Mouse (Mus musculus) midbrain, embryonic 12.5 days (tissue): ENCODE measurements around the gene Spats1. TPM values are rescaled to one million over a fixed set of nuclear protein-coding genes. Genes with fewer than 3 reads are reported as not detected.

Source experiments
- ATAC-seq: fragments of 200-750 bp; cut with Nextera tagmentation; 2 replicates; pipeline ENCODE4 v1.8.0; 2017; ENCODE audit warnings: low read depth, moderate TSS enrichment, moderate library complexity; ENCODE audit not compliant: low FRiP score
- H3K27ac ChIP-seq: fragments of 300-500 bp; sonication (generic); replicated peaks from 2 replicates; pipeline ENCODE4 v1.5.1; 2016; ENCODE audit warnings: mild to moderate bottlenecking
- H3K27me3 ChIP-seq: fragments of 300-500 bp; sonication (generic); 2 replicates; pipeline ENCODE4 v1.6.1; 2016; ENCODE audit warnings: mild to moderate bottlenecking
- H3K36me3 ChIP-seq: fragments of 300-500 bp; sonication (generic); 2 replicates; pipeline ENCODE4 v1.6.1; 2016
- H3K4me1 ChIP-seq: fragments of 300-500 bp; sonication (generic); 2 replicates; pipeline ENCODE4 v1.6.1; 2016
- H3K4me2 ChIP-seq: fragments of 300-500 bp; sonication (generic); replicated peaks from 2 replicates; pipeline ENCODE4 v1.6.1; 2016; ENCODE audit warnings: mild to moderate bottlenecking, moderate library complexity
- H3K4me3 ChIP-seq: fragments of 300-500 bp; sonication (generic); 2 replicates; pipeline ENCODE4 v1.5.1; 2016; ENCODE audit warnings: mild to moderate bottlenecking
- H3K9ac ChIP-seq: fragments of 300-500 bp; sonication (generic); replicated peaks from 2 replicates; pipeline ENCODE4 v1.6.1; 2016; ENCODE audit warnings: mild to moderate bottlenecking, moderate library complexity
- H3K9me3 ChIP-seq: fragments of 300-500 bp; sonication (generic); 2 replicates; pipeline ENCODE4 v1.6.1; 2016; ENCODE audit warnings: mild to moderate bottlenecking
- whole genome bisulfite sequencing: fragments of 180-500 bp; shearing (Covaris S2); methylation state at CpG from one replicate; pipeline ENCODE4 v1.1.7; 2016; 5-methylcytosine and 5-hydroxymethylcytosine counted together
- polyA plus RNA-seq: library from polyadenylated mRNA; unstranded; fragments of >200 nt; fragmentation: Nextera tagmentation; extraction: Ambion mirVana; gene quantifications from 2 replicates; pipeline ENCODE4 v1.2.1, GENCODE M21; 2016

Gene Spats1
- polyA plus RNA-seq, 1 experiment from 2014 or later: 1.0 TPM

DNA sequence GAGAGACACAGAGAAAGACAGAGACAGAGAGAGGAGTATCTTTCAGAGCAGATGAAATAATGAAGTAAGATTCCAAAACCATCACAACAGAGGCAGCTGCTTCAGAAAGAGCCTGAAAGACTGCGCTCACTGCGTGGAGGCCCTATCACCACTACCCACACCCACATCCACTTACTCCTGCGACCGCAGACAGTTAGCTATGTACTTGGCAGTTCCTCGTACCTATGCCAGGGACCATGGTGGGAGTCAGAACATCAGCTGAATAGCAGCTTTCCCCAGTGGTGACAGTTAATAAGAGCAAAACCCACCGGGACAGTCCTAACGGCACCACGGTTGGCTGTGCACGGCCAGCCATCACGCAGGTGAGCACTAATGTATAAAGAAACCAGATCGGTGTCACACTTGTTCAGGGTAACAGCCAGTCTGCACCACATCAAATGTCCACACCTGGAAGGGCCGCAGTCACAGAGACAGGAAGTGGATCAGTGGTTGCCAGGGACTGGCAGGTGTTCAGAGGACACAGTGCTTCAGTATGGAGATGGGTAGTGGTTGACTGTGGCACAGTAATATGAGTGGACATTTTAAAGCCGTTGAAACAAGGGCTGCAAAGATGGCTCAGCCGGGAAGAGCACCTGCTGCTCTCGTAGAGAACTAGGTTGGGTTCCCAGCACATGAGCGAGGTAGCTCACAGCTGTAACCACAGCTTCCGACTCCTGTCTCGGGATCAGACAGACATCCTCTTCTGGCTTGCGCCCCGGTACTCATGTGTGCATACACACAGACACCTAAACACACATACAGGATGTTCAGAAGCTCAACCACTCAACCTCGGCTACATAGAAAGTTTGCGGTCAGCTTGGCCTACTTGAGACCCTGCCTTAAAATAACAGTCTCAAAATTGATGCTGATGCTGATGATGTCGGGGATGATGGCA is 13.4 kb upstream of the Spats1 start:
- H3K4me3 ChIP-seq: no peak overlapping the region
- H3K36me3 ChIP-seq: no peaks in the 10 kb centered on the region
- no peak overlapping the region for H3K27ac ChIP-seq
- H3K9me3 ChIP-seq: no peaks in the 10 kb centered on the region
- H3K4me2 ChIP-seq: no peak overlapping the region
- ATAC-seq: no peak
- WGBS: 91% methylated on average over 23 of the region's 23 CpGs
- no peaks in the 10 kb centered on the region for H3K4me1 ChIP-seq
- H3K9ac ChIP-seq: no peak overlapping the region
- peaks cover 7% of the 10 kb centered on the region; the same call in 1 of the 2 replicates for H3K27me3 ChIP-seq

DNA sequence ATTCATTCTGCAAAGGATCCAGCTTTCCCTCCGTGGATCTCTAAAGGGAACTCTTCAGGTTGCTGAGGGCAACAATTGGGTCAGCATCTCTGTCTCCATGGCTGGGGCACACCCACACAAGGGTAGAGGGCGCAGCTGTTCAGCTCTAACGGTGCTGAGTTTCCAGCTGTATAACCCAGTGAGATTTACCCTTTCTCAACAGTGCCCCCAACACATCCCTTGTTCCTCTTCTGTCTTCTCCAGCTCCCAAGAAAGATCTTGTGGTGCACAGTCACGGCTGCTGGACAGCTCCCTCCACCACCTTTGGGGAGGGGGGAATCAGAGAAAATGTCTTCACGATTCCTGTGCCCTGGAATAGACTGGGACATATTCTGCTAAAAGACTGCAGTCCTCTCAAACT is 12.0 kb upstream of the Spats1 start:
- Histone ChIP-seq H3K4me2 (no peak overlapping the region), H3K4me1 (no peaks in the 10 kb centered on the region), H3K4me3 (no peak overlapping the region), H3K9me3 (no peaks in the 10 kb centered on the region), H3K27ac (no peak overlapping the region), H3K9ac (no peak overlapping the region), H3K36me3 (no peaks in the 10 kb centered on the region), H3K27me3 (peaks cover 4% of the 10 kb centered on the region; the same call in 1 of the 2 replicates)
- WGBS: 12% methylated on average over 5 of the region's 5 CpGs
- no peak for ATAC-seq

DNA sequence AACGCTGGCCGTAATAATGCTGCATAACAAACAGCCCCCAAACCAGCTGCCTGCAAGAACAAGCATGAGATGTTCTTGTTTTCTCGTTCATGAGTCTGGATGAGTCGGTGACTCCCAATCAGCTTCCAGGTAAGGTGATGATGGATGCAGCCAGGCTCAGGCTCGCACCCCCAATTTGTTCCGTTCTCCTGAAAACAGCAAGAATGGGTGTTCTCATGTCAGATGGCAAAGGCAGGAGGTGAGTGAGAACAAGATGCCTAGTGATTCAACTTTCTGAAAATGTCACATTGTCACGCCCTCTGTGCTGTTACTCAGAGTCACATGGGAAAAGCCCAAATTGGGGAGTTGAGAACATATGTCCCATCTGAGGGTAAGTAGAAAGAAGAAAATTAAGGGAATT is 10.4 kb upstream of the Spats1 start:
- Histone ChIP-seq H3K36me3 (no peaks in the 10 kb centered on the region), H3K4me1 (no peaks in the 10 kb centered on the region), H3K4me2 (no peak overlapping the region), H3K9me3 (0 out of 2 replicates have a peak, but pooled peaks cover 9% of the 10 kb centered on the region), H3K27me3 (peaks cover 3% of the 10 kb centered on the region; the same call in 1 of the 2 replicates), H3K4me3 (no peak overlapping the region), H3K27ac (no peak overlapping the region), H3K9ac (no peak overlapping the region)
- 85% methylated on average over 7 of the region's 7 CpGs for WGBS
- no peak for ATAC-seq

DNA sequence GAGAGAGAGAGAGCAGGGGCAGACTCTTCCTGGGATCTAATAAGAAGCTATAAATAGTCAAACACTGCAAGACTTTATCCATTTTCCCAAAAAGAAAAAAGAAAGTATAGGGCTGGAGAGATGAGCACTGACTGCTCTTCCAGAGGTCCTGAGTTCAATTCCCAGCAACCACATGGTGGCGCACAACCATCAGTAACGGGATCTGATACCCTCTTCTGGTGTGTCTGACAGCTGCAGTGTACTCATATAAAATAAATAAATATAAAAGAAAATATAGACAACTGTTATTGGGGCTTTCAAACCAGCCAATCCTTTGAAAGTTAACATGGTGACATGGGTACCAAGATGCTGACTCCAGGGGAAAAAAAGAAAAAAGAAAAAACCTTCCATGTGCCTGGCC is 5.2 kb upstream of the Spats1 start:
- Histone ChIP-seq H3K4me1 (0 out of 2 replicates have a peak, but pooled peaks cover 7% of the 10 kb centered on the region), H3K36me3 (no peaks in the 10 kb centered on the region), H3K4me3 (no peak overlapping the region), H3K9ac (no peak overlapping the region), H3K27ac (no peak overlapping the region), H3K27me3 (peaks cover 22% of the 10 kb centered on the region), H3K4me2 (no peak overlapping the region), H3K9me3 (0 out of 2 replicates have a peak, but pooled peaks cover 9% of the 10 kb centered on the region)
- no peak for ATAC-seq
- WGBS: 33% methylated on average over 2 of the region's 2 CpGs

DNA sequence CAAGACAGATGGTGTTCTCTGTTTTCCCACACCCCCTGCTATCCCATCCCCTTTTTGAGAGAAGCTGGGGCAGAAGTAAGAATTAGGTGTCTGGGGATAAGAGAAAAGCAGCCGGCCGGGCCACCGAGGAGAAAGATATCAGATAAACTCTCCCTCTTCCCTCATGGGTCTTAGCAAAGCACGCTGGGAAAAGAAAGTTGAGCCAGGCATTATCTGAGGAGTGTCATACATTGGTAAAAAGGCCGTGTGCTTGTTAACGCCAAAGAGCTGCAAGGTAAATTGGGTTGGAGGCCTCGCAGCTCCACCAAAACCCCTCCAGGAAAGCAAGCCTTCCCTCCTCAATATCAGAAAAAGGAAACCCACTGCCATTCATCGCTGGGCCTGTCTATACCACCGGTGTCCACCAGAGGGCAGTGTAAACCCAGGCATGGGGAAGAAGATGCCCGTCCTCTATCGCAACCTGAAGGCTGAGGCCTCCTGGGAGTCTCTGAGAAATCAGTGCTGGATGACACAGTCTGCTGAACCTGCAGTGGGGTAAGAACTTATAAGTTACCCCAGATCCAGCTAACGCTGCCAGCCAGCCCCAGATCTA is 3.1 kb upstream of the Spats1 start:
- Histone ChIP-seq H3K4me3 (no peak overlapping the region), H3K4me1 (peaks cover 16% of the 10 kb centered on the region; the same call in 1 of the 2 replicates), H3K9ac (no peak overlapping the region), H3K4me2 (no peak overlapping the region), H3K27me3 (peaks cover 30% of the 10 kb centered on the region), H3K36me3 (no peaks in the 10 kb centered on the region), H3K27ac (no peak overlapping the region), H3K9me3 (0 out of 2 replicates have a peak, but pooled peaks cover 9% of the 10 kb centered on the region)
- no peak for ATAC-seq
- WGBS: 16% methylated on average over 12 of the region's 12 CpGs

DNA sequence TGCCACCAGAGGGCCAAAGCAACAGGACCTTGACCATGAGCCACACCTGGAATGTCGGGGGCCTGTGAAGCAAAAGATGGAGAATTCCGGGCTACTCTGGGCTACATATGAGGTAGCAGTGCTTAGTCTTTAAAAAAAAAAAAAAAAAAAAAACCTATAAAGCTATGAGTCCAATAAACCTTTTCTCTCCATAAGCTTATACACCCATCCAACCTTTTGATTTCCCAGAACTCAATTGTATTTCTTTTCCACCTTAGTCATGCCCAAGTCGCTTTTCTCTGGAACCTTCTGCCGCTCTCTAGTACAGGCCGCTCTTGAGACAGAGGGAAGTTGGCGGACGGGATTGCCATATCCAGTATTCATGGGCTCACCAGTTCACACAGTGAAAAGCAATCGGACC is 1.1 kb downstream of the Spats1 start:
- Histone ChIP-seq H3K9ac (0 out of 2 replicates have a peak overlapping the region, but pooled peaks have one; percentile 50), H3K4me1 (peaks cover 16% of the 10 kb centered on the region; the same call in 1 of the 2 replicates), H3K27me3 (peaks cover 35% of the 10 kb centered on the region), H3K4me2 (peak overlapping the region; percentile 67), H3K4me3 (peak overlapping the region; percentile 45), H3K27ac (no peak overlapping the region), H3K9me3 (no peaks in the 10 kb centered on the region), H3K36me3 (no peaks in the 10 kb centered on the region)
- 67% methylated on average over 8 of the region's 8 CpGs for WGBS
- peak; percentile 29; the same call in 1 of the 2 replicates for ATAC-seq

DNA sequence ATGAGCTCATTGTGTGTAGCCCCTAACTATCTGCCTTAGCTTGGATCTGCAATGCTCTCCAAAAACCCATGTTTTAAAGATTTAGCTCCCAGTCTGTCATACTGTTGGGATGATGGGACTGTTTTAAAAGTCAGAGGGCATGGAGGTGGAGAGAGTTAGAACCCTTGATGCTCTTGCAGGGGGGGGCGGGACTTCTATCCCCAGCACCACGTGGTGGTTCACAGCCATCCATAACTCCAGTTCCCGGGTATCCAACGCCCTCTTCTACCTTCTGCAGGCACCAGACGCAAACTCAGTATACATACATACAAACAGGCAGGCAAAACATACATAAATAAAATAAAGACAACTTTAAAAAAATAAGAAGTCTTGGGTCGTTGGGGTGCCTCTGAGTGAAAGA is 1.5 kb downstream of the Spats1 start:
- WGBS: 79% methylated on average over 6 of the region's 6 CpGs
- Histone ChIP-seq H3K36me3 (no peaks in the 10 kb centered on the region), H3K4me3 (no peak overlapping the region), H3K9me3 (no peaks in the 10 kb centered on the region), H3K4me2 (no peak overlapping the region), H3K27ac (no peak overlapping the region), H3K9ac (no peak overlapping the region), H3K4me1 (peaks cover 15% of the 10 kb centered on the region; the same call in 1 of the 2 replicates), H3K27me3 (peaks cover 35% of the 10 kb centered on the region)
- no peak for ATAC-seq

DNA sequence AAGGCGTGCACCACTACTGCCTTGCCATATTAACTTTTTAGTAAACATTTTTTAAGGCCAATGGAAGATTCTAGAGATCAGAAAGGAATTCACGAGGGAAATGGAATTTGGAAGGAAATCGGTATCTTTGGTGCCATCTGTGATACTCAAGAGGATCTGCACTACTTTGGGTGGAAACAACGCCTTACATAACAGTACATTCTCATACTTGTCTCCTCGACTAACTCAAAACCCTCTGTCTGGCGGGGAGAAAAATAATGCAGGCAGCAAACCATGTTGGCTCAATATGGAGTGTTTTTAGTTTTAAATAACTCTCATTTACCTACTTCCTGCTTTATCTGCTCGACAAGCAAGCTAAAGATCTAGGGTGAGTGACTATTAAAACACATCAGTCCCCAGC is 4.5 kb downstream of the Spats1 start:
- H3K4me3 ChIP-seq: no peak overlapping the region
- H3K36me3 ChIP-seq: no peaks in the 10 kb centered on the region
- no peak overlapping the region for H3K4me2 ChIP-seq
- peaks cover 9% of the 10 kb centered on the region; the same call in 1 of the 2 replicates for H3K4me1 ChIP-seq
- ATAC-seq: no peak
- H3K27ac ChIP-seq: no peak overlapping the region
- peaks cover 15% of the 10 kb centered on the region for H3K27me3 ChIP-seq
- no peak overlapping the region for H3K9ac ChIP-seq
- 85% methylated on average over 7 of the region's 7 CpGs for WGBS
- H3K9me3 ChIP-seq: no peaks in the 10 kb centered on the region; the same call in 1 of the 2 replicates

DNA sequence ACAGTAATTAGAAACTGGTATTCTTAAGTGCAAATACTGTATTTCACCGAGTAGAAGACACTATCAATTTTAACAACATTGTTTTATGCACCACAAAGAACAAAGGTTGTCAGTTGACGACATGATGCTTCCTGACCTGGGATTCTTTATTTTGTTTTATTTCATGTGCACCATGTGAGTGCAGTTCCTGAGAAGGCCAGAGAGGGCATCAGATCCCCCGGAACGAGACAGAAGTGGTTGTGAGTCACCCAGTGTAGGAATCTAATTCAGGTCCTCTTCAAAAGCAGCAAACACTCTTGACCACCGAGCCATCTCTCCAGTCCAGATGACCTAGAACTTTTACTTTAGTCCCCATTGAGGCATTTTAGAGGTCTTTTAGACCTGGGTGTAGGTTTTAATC is 6.9 kb downstream of the Spats1 start:
- H3K9me3 ChIP-seq: no peaks in the 10 kb centered on the region; the same call in 1 of the 2 replicates
- no peaks in the 10 kb centered on the region for H3K4me1 ChIP-seq
- H3K4me3 ChIP-seq: no peak overlapping the region
- H3K27me3 ChIP-seq: peaks cover 5% of the 10 kb centered on the region
- ATAC-seq: no peak
- no peak overlapping the region for H3K27ac ChIP-seq
- 86% methylated on average over 5 of the region's 5 CpGs for WGBS
- H3K4me2 ChIP-seq: no peak overlapping the region
- no peak overlapping the region for H3K9ac ChIP-seq
- no peaks in the 10 kb centered on the region for H3K36me3 ChIP-seq

DNA sequence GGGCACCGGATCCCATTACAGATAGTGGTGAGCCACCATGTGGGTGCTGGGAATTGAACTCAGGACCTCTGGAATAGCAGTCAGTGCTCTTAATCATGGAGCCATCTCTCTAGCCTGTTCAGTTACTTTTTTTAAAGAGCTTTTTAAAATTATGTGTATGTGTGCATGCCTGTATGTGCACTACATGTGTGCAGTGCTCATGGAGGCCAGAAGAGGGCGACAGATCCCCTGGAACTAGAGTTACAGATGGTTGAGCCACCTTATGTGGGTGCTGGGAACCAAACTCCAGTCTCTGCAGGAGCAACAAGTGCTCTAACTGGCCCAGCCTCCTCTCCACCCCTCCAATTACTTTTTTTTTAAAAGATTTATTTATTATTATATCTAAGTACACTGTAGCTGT is 8.5 kb downstream of the Spats1 start:
- Histone ChIP-seq H3K4me3 (no peak overlapping the region), H3K4me2 (no peak overlapping the region), H3K36me3 (no peaks in the 10 kb centered on the region), H3K9me3 (no peaks in the 10 kb centered on the region; the same call in 1 of the 2 replicates), H3K9ac (no peak overlapping the region), H3K4me1 (no peaks in the 10 kb centered on the region), H3K27ac (no peak overlapping the region), H3K27me3 (no peaks in the 10 kb centered on the region)
- no peak for ATAC-seq
- WGBS: 61% methylated on average over 2 of the region's 2 CpGs

DNA sequence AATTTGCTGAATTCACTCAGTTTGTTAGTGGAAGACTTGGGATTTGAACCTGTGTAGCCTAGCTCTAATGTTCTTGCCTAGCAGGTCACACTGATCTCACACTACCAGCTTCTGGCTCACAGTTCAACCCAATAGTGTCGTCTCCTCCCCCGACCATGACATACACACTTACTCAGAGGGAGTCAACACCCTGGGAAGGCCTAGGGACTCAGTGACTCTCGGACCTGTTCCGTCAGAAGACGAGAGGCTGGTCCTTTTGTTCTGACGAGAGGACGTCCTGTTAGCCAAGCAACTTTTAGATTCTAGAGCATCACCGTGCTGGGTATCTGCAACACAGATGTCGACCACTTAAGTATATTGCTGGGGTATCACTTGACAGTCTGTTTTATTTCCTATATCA is 11.0 kb downstream of the Spats1 start:
- no peak for ATAC-seq
- Histone ChIP-seq H3K36me3 (no peaks in the 10 kb centered on the region), H3K27ac (no peak overlapping the region), H3K27me3 (no peaks in the 10 kb centered on the region), H3K4me2 (no peak overlapping the region), H3K4me3 (no peak overlapping the region), H3K9me3 (no peaks in the 10 kb centered on the region; the same call in 1 of the 2 replicates), H3K9ac (no peak overlapping the region), H3K4me1 (no peaks in the 10 kb centered on the region)
- 92% methylated on average over 9 of the region's 9 CpGs for WGBS

DNA sequence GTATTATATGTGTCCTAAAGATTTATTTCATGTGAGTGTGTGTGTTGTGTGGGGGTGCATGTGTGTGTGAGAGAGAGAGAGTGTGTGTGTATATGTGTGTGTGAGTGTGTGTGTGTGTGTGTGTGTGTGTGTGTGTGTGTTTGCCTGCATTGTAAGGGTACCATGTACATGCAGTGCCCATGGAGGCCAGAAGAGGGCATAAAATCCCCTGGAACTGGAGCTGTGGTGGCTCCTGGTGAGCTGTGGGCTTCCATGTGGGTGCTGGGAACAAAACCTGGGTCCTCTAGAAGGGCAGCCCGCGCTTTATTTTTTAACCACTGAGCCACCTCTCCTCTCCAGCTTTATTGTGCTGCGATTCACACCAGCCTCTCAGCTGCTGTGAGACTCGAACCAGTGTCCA is 12.7 kb downstream of the Spats1 start:
- ATAC-seq: no peak
- Histone ChIP-seq H3K9me3 (no peaks in the 10 kb centered on the region; the same call in 1 of the 2 replicates), H3K27me3 (no peaks in the 10 kb centered on the region), H3K4me1 (no peaks in the 10 kb centered on the region; the same call in 1 of the 2 replicates), H3K36me3 (no peaks in the 10 kb centered on the region), H3K4me3 (no peak overlapping the region), H3K27ac (no peak overlapping the region), H3K9ac (no peak overlapping the region), H3K4me2 (no peak overlapping the region)
- WGBS: 96% methylated on average over 4 of the region's 4 CpGs
